Mouse (Mus musculus): Measurements from ENCODE around the gene Pdcd5. TPM values are rescaled to one million over a fixed set of nuclear protein-coding genes. Genes with fewer than 3 reads are reported as not detected.

The Pdcd5 gene
- polyA plus RNA-seq (2017; shearing (Covaris generic)), result 10 to 100 TPM; 84.3 to 88.0 TPM

GRCm38 (mm10) chr7:35647101-35647698 lies at the start of gene Pdcd5:
Pdcd5 (minus strand) TSS chr7:35647521.

Other genes with a start within 250 kb of the Pdcd5 start
- gene Slc7a9, start 198.7 kb downstream of the Pdcd5 start, polyA plus RNA-seq (2017; shearing (Covaris generic)), result not detected
- gene Tdrd12, start 109.8 kb downstream of the Pdcd5 start, polyA plus RNA-seq (2017; shearing (Covaris generic)), result under 1 TPM; 0.14 to 0.27 TPM
- 10 to 100 TPM; 56.4 to 67.1 TPM for gene Nudt19, start 91.2 kb downstream of the Pdcd5 start, polyA plus RNA-seq (2017; shearing (Covaris generic))
- gene Rgs9bp, start 61.9 kb downstream of the Pdcd5 start, polyA plus RNA-seq (2017; shearing (Covaris generic)), result under 1 TPM in 1 of 2 experiments, not detected in 1; 0.36 TPM
- 10 to 100 TPM; 52.5 to 65.7 TPM for gene Ankrd27, start 61.3 kb downstream of the Pdcd5 start, polyA plus RNA-seq (2017; shearing (Covaris generic))
- gene Dpy19l3, start 106.9 kb upstream of the Pdcd5 start, polyA plus RNA-seq (2017; shearing (Covaris generic)), result 10 to 100 TPM; 46.2 to 50.7 TPM
- gene Zfp507, start 155.5 kb upstream of the Pdcd5 start, polyA plus RNA-seq (2017; shearing (Covaris generic)), result 10 to 100 TPM; 21.2 to 24.9 TPM

Measured in inflammation-experienced regulatory T-cells (primary cell).